1 mouse cellular context compared by ENCODE assay signal in genomic region chr11:115685954-115686353, GRCm38 (mm10).
TF ChIP-seq lines count a peak whose summit lies in the region.

No protein-coding gene starts in this region.

TF ChIP-seq in MEL, 35 proteins besides CTCF, POLR2A, EP300 and RAD21 (continued from another document):
- TF ChIP-seq ZMIZ1 (IDR thresholded peaks at IDR 0.05; ENCODE audit: low read depth, low read length) (no peak), CHD1 (IDR thresholded peaks at IDR 0.05; ENCODE audit: low read depth, low read length) (no peak), MEF2A (IDR thresholded peaks at IDR 0.05; ENCODE audit: extremely low read depth, insufficient replicate concordance, low read depth, low read length, poor library complexity, severe bottlenecking) (no peak)
